ENCODE assay signal across 7 mouse cellular contexts in the genomic region with DNA sequence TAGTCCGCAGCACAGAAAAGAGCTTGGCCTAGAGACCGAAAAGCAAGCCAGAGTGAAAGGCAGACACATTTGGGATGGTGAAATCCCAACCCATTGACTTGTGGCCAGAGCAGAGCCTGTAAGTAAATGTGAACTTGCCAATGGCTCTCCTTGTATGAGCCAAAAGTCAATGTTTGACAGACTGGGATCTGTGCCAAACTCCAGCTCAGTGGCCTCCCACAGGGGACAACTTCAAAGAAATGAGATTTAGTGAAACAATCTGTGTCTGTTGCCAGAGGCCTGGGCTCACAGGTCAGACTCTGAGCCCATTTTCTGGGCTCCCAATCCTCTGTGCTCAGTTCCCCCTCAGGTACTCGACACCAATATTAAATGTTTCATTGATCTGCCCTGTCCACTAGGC.
DNase-seq lines count a peak whose midpoint lies in the region; ATAC-seq and TF ChIP-seq lines count a peak whose summit lies in the region.

No protein-coding gene starts in this region.

- peaks cover 26% of the 10 kb centered on the region for H3K4me1 ChIP-seq in heart, postnatal 0 days (ENCODE audit: control insufficient read depth, insufficient read depth)
- no peaks in the 10 kb centered on the region for H3K4me1 ChIP-seq in midbrain, embryonic 14.5 days (ENCODE audit: control insufficient read depth, insufficient read depth, low read length)

- in situ Hi-C loops in Patski (cut with MboI; ENCODE audit: low pct_unique_long_range_greater_than_20kb), result loop anchor here (5.0 kb wide), 1 partner anchor 345 kb away; no protein-coding TSS in a partner anchor

- no peak for TF ChIP-seq EP300 in heart, postnatal 0 days (IDR thresholded peaks at IDR 0.05; ENCODE audit: low read depth)

- H3K36me3 ChIP-seq in heart, postnatal 0 days (replicated peaks; ENCODE audit: control insufficient read depth, insufficient read depth, low read length), result no peaks in the 10 kb centered on the region
- no peaks in the 10 kb centered on the region for H3K36me3 ChIP-seq in midbrain, embryonic 14.5 days (ENCODE audit: control insufficient read depth, insufficient read depth, low read length)

- CTCF ChIA-PET in Patski (lab: Charles Lee), result interaction anchor here (1.7 kb wide), 1 partner anchor 11 kb away, joined by 4 read pairs; no protein-coding TSS in a partner anchor

- TF ChIP-seq CTCF in Patski (IDR thresholded peaks at IDR 0.05), result no peak
- no peak for TF ChIP-seq CTCF in heart, postnatal 0 days (IDR thresholded peaks at IDR 0.05; ENCODE audit: low read depth)

- no peak overlapping the region for H3K9ac ChIP-seq in heart, postnatal 0 days (replicated peaks; ENCODE audit: low read depth, low read length)
- no peak overlapping the region for H3K9ac ChIP-seq in midbrain, embryonic 14.5 days (replicated peaks; ENCODE audit: low read length)

- no peaks in the 10 kb centered on the region for H3K9me3 ChIP-seq in heart, postnatal 0 days (replicated peaks; ENCODE audit: control insufficient read depth, low read length)
- H3K9me3 ChIP-seq in midbrain, embryonic 14.5 days (ENCODE audit: control insufficient read depth, low read length), result no peaks in the 10 kb centered on the region

- POLR2A ChIA-PET in Patski (lab: Charles Lee), result interaction anchor here (0.7 to 1.1 kb wide), 2 partner anchors 336 to 350 kb away, joined by 3 to 4 read pairs; no protein-coding TSS in a partner anchor

- ATAC-seq in Patski, result peak; percentile 82
- peak; percentile 55; the same call in 1 of the 2 replicates for ATAC-seq in heart, postnatal 0 days (ENCODE audit: insufficient read depth, low read depth)
- peak; percentile 43; the same call in 1 of the 2 replicates for ATAC-seq in midbrain, embryonic 14.5 days (ENCODE audit: low FRiP score, low TSS enrichment)
- ATAC-seq in megakaryocyte, adult 5-6 weeks (ENCODE audit: poor library complexity, severe bottlenecking), result no peak

- H3K4me2 ChIP-seq in heart, postnatal 0 days (ENCODE audit: low read depth, low read length), result no peak overlapping the region
- H3K4me2 ChIP-seq in midbrain, embryonic 14.5 days (ENCODE audit: low read length), result no peak overlapping the region

- H3K27ac ChIP-seq in heart, postnatal 0 days (ENCODE audit: low read depth), result peak overlapping the region; percentile 37; the same call in 1 of the 2 replicates
- 0 out of 2 replicates have a peak overlapping the region, but pooled peaks have one; percentile 26 for H3K27ac ChIP-seq in midbrain, embryonic 14.5 days (replicated peaks; ENCODE audit: low read depth, low read length)

- no peak overlapping the region for H3K4me3 ChIP-seq in heart, postnatal 0 days (ENCODE audit: low read depth, low read length)
- H3K4me3 ChIP-seq in midbrain, embryonic 14.5 days (replicated peaks; ENCODE audit: low read depth, low read length), result no peak overlapping the region

- H3K27me3 ChIP-seq in Patski, result no peaks in the 10 kb centered on the region
- H3K27me3 ChIP-seq in heart, postnatal 0 days (ENCODE audit: control insufficient read depth, insufficient read depth, low read length), result no peaks in the 10 kb centered on the region
- no peaks in the 10 kb centered on the region for H3K27me3 ChIP-seq in midbrain, embryonic 14.5 days (ENCODE audit: control insufficient read depth, insufficient read depth, low read length)

- DNase-seq in Patski (ENCODE audit: low read depth, low spot score), result peak; percentile 99
- DNase-seq in adrenal gland, postnatal 36 days, result peak; percentile 83 to 84
- peak; percentile 64 for DNase-seq in heart, postnatal 0 days (ENCODE audit: low spot score)
- DNase-seq in kidney, postnatal 25 days, result peak; percentile 93 to 95
- DNase-seq in midbrain, embryonic 14.5 days, result peak; percentile 80
- DNase-seq in spleen, adult 18-20 months, result no peak

- WGBS in heart, postnatal 0 days, result 66% methylated on average over 3 of the region's 3 CpGs
- 71% methylated on average over 3 of the region's 3 CpGs for WGBS in midbrain, embryonic 14.5 days

Comparison
In these comparisons a context has a peak if more than half of its experiments do, and no peak if none do; other contexts are left out.
1. DNase-seq: peak in Patski (single experiment), adrenal gland, postnatal 36 days (2 of 2), heart, postnatal 0 days (single experiment), kidney, postnatal 25 days (2 of 2) and midbrain, embryonic 14.5 days (single experiment); none in spleen, adult 18-20 months (0 of 2).